Mouse (Mus musculus) frontal cortex, postnatal 36 days (tissue): ENCODE measurements at regions not wholly inside any gene's neighbourhood (a gene's known extent, or its start where the extent isn't known, plus 50 kb on each side); places are given as distances from the start of the nearest gene placed in this dataset.
A peak's percentile ranks its signal among the peaks of the same experiment; 100 is the strongest.

Experiments
- DNase-seq, 2 experiments: peaks; one replicate each; pipeline ENCODE4 v3.0.0; 2022; ENCODE audit warnings: low spot score in 2 of 2

- no peak for DNase-seq
Observed at GRCm38 (mm10) chr1:97555565-97555955, 106.3 kb downstream of the D1Ertd622e start.

GRCm38 (mm10) chr1:97554936-97555564 is 106.8 kb downstream of the D1Ertd622e start:
- DNase-seq, result peak; percentile 70 to 87

- DNase-seq, result peak in 1 of 2 experiments; percentile 9
Observed at GRCm38 (mm10) chr1:97553485-97554474, 108.1 kb downstream of the D1Ertd622e start.

- DNase-seq, result peak; percentile 25 to 70
Observed at GRCm38 (mm10) chr1:97552886-97553285, 109.0 kb downstream of the D1Ertd622e start.

- DNase-seq, result no peak
Observed at GRCm38 (mm10) chr1:97541162-97541493, 120.7 kb downstream of the D1Ertd622e start.

- DNase-seq, result no peak
Observed at GRCm38 (mm10) chr1:97540291-97541161, 121.3 kb downstream of the D1Ertd622e start.

GRCm38 (mm10) chr1:97496915-97497314 is 165.0 kb downstream of the D1Ertd622e start:
- peak in 1 of 2 experiments; percentile 5 for DNase-seq

- DNase-seq, result no peak
Observed at GRCm38 (mm10) chr1:97479921-97480320, 182.0 kb downstream of the D1Ertd622e start.
